Mouse (Mus musculus) intestine, embryonic 16.5 days (tissue): ENCODE results near the gene Fam234b. TPM values are rescaled to one million over a fixed set of nuclear protein-coding genes. Genes with fewer than 3 reads are reported as not detected.
A peak's percentile ranks its signal among the peaks of the same experiment; 100 is the strongest.

ENCODE experiments used
- ATAC-seq: fragments of 200-750 bp; cut with Nextera tagmentation; 2 replicates; pipeline ENCODE4 v1.8.0; 2017; ENCODE audit warnings: moderate TSS enrichment, moderate library complexity
- H3K27ac ChIP-seq: fragments of 300-500 bp; sonication (generic); 2 replicates; pipeline ENCODE4 v1.5.1; 2014; ENCODE audit warnings: mild to moderate bottlenecking, low read length
- H3K27me3 ChIP-seq: fragments of 300-500 bp; sonication (generic); replicated peaks from 2 replicates; pipeline ENCODE4 v1.6.1; 2014; ENCODE audit warnings: low read length, control low read depth, mixed read lengths; ENCODE audit not compliant: control insufficient read depth, insufficient read depth
- H3K36me3 ChIP-seq: fragments of 300-500 bp; sonication (generic); 2 replicates; pipeline ENCODE4 v1.6.1; 2014; ENCODE audit warnings: low read length, control low read depth; ENCODE audit not compliant: control insufficient read depth, insufficient read depth
- H3K4me1 ChIP-seq: fragments of 300-500 bp; sonication (generic); 2 replicates; pipeline ENCODE4 v1.6.1; 2014; ENCODE audit warnings: low read length, control low read depth, mixed read lengths; ENCODE audit not compliant: control insufficient read depth, insufficient read depth
- H3K4me2 ChIP-seq: fragments of 300-500 bp; sonication (generic); 2 replicates; pipeline ENCODE4 v1.6.1; 2014; ENCODE audit warnings: low read depth, low read length, control low read depth
- H3K4me3 ChIP-seq: fragments of 300-500 bp; sonication (generic); 2 replicates; pipeline ENCODE4 v1.5.1; 2014; ENCODE audit warnings: mild to moderate bottlenecking, low read length
- H3K9ac ChIP-seq: fragments of 300-500 bp; sonication (generic); 2 replicates; pipeline ENCODE4 v1.6.1; 2014; ENCODE audit warnings: low read depth, low read length
- H3K9me3 ChIP-seq: fragments of 300-500 bp; sonication (generic); 2 replicates; pipeline ENCODE4 v1.6.1; 2016; ENCODE audit warnings: low read length, control low read depth; ENCODE audit not compliant: control insufficient read depth
- WGBS: fragments of 180-500 bp; shearing (Covaris S2); extraction: QIAGEN DNeasy Blood & Tissue Kit; methylation state at CpG from one replicate; pipeline ENCODE4 v1.1.7; 2014; 5-methylcytosine and 5-hydroxymethylcytosine counted together
- polyA plus RNA-seq: library from polyadenylated mRNA; unstranded; fragments of >200 nt; fragmentation: Nextera tagmentation; extraction: Ambion mirVana; gene quantifications from 2 replicates; pipeline ENCODE4 v1.2.1, GENCODE M21; 2015

Gene Fam234b
- polyA plus RNA-seq, 1 experiment from 2014 or later, result 36.9 TPM

GRCm38 (mm10) chr6:135161356-135161755, 36.4 kb upstream of the Fam234b start:
- Histone ChIP-seq H3K36me3 (no peaks in the 10 kb centered on the region), H3K27ac (no peak overlapping the region), H3K9ac (no peak overlapping the region), H3K4me2 (no peak overlapping the region), H3K4me3 (no peak overlapping the region), H3K27me3 (no peaks in the 10 kb centered on the region), H3K4me1 (peaks cover 2% of the 10 kb centered on the region), H3K9me3 (no peaks in the 10 kb centered on the region)
- ATAC-seq, result no peak
- WGBS, result 62% methylated on average over 4 of the region's 4 CpGs

GRCm38 (mm10) chr6:135162311-135162710, 35.5 kb upstream of the Fam234b start:
- Histone ChIP-seq H3K4me2 (no peak overlapping the region), H3K9ac (no peak overlapping the region), H3K4me3 (no peak overlapping the region), H3K9me3 (no peaks in the 10 kb centered on the region), H3K27ac (no peak overlapping the region), H3K4me1 (no peaks in the 10 kb centered on the region; the same call in 1 of the 2 replicates), H3K36me3 (no peaks in the 10 kb centered on the region), H3K27me3 (no peaks in the 10 kb centered on the region)
- no peak for ATAC-seq
- WGBS, result 88% methylated on average over 3 of the region's 3 CpGs

- 72% methylated on average over 4 of the region's 4 CpGs for WGBS
- no peak overlapping the region for H3K4me2 ChIP-seq
- no peaks in the 10 kb centered on the region for H3K9me3 ChIP-seq
- no peak overlapping the region for H3K27ac ChIP-seq
- no peaks in the 10 kb centered on the region for H3K27me3 ChIP-seq
- H3K4me3 ChIP-seq, result no peak overlapping the region
- ATAC-seq, result no peak
- H3K36me3 ChIP-seq, result no peaks in the 10 kb centered on the region
- H3K9ac ChIP-seq, result no peak overlapping the region
- H3K4me1 ChIP-seq, result no peaks in the 10 kb centered on the region; the same call in 1 of the 2 replicates
Observed at GRCm38 (mm10) chr6:135162861-135163260, 34.9 kb upstream of the Fam234b start.

GRCm38 (mm10) chr6:135165191-135165590, 32.6 kb upstream of the Fam234b start:
- no peak for ATAC-seq
- Histone ChIP-seq H3K9me3 (no peaks in the 10 kb centered on the region), H3K36me3 (no peaks in the 10 kb centered on the region), H3K9ac (no peak overlapping the region), H3K27ac (no peak overlapping the region), H3K4me2 (no peak overlapping the region), H3K4me1 (peaks cover 4% of the 10 kb centered on the region; the same call in 1 of the 2 replicates), H3K4me3 (no peak overlapping the region), H3K27me3 (no peaks in the 10 kb centered on the region)
- WGBS, result 61% methylated on average over 3 of the region's 3 CpGs

GRCm38 (mm10) chr6:135165706-135166105, 32.1 kb upstream of the Fam234b start:
- Histone ChIP-seq H3K4me3 (no peak overlapping the region), H3K4me2 (no peak overlapping the region), H3K27ac (no peak overlapping the region), H3K9me3 (no peaks in the 10 kb centered on the region), H3K27me3 (no peaks in the 10 kb centered on the region), H3K9ac (no peak overlapping the region), H3K36me3 (no peaks in the 10 kb centered on the region), H3K4me1 (peaks cover 4% of the 10 kb centered on the region; the same call in 1 of the 2 replicates)
- WGBS, result 65% methylated on average over 2 of the region's 2 CpGs
- ATAC-seq, result peak; percentile 6; the same call in 1 of the 2 replicates

GRCm38 (mm10) chr6:135166262-135166661, 31.5 kb upstream of the Fam234b start:
- H3K9ac ChIP-seq, result no peak overlapping the region
- H3K4me3 ChIP-seq, result no peak overlapping the region
- ATAC-seq, result no peak
- WGBS, result 86% methylated on average over 3 of the region's 3 CpGs
- no peaks in the 10 kb centered on the region for H3K9me3 ChIP-seq
- no peak overlapping the region for H3K27ac ChIP-seq
- H3K4me1 ChIP-seq, result peaks cover 4% of the 10 kb centered on the region; the same call in 1 of the 2 replicates
- no peaks in the 10 kb centered on the region for H3K36me3 ChIP-seq
- peak overlapping the region; percentile 81; the same call in 1 of the 2 replicates for H3K4me2 ChIP-seq
- no peaks in the 10 kb centered on the region for H3K27me3 ChIP-seq

GRCm38 (mm10) chr6:135166712-135167111, 31.1 kb upstream of the Fam234b start:
- Histone ChIP-seq H3K4me3 (peak overlapping the region; percentile 77), H3K4me2 (peak overlapping the region; percentile 81), H3K9ac (peak overlapping the region; percentile 86; the same call in 1 of the 2 replicates), H3K27ac (no peak overlapping the region), H3K36me3 (no peaks in the 10 kb centered on the region), H3K9me3 (no peaks in the 10 kb centered on the region), H3K4me1 (peaks cover 4% of the 10 kb centered on the region; the same call in 1 of the 2 replicates), H3K27me3 (no peaks in the 10 kb centered on the region)
- ATAC-seq, result no peak
- 51% methylated on average over 5 of the region's 5 CpGs for WGBS

GRCm38 (mm10) chr6:135167380-135168311, 30.1 kb upstream of the Fam234b start:
- no peaks in the 10 kb centered on the region for H3K27me3 ChIP-seq
- H3K36me3 ChIP-seq, result no peaks in the 10 kb centered on the region
- H3K9me3 ChIP-seq, result no peaks in the 10 kb centered on the region
- WGBS, result 4% methylated on average over 46 of the region's 46 CpGs
- peak overlapping the region; percentile 86 for H3K9ac ChIP-seq
- H3K27ac ChIP-seq, result peak overlapping the region; percentile 92
- ATAC-seq, result peak; percentile 95
- H3K4me1 ChIP-seq, result peaks cover 4% of the 10 kb centered on the region; the same call in 1 of the 2 replicates
- peak overlapping the region; percentile 81 for H3K4me2 ChIP-seq
- H3K4me3 ChIP-seq, result peak overlapping the region; percentile 77

GRCm38 (mm10) chr6:135168471-135168870, 29.3 kb upstream of the Fam234b start:
- Histone ChIP-seq H3K9me3 (no peaks in the 10 kb centered on the region), H3K4me1 (peaks cover 4% of the 10 kb centered on the region; the same call in 1 of the 2 replicates), H3K27me3 (no peaks in the 10 kb centered on the region), H3K4me2 (peak overlapping the region; percentile 81), H3K4me3 (peak overlapping the region; percentile 77), H3K9ac (peak overlapping the region; percentile 86), H3K27ac (no peak overlapping the region), H3K36me3 (no peaks in the 10 kb centered on the region)
- 79% methylated on average over 6 of the region's 6 CpGs for WGBS
- ATAC-seq, result no peak
